Mouse (Mus musculus) T-helper 17 cell (primary cell): ENCODE measurements around the gene Pip5k1c.

Source experiments
- in situ Hi-C, 2 experiments: fragments of 300-600 bp; cut with MboI, MseI; formaldehyde crosslinking; loops; 1 replicate in 1 of 2; 2 replicates in 1 of 2; pipeline ENCODE4 v1.15.1; 2025; ENCODE audit warnings: high pct_unique_total_duplicates in 2 of 2

The Pip5k1c gene

DNA sequence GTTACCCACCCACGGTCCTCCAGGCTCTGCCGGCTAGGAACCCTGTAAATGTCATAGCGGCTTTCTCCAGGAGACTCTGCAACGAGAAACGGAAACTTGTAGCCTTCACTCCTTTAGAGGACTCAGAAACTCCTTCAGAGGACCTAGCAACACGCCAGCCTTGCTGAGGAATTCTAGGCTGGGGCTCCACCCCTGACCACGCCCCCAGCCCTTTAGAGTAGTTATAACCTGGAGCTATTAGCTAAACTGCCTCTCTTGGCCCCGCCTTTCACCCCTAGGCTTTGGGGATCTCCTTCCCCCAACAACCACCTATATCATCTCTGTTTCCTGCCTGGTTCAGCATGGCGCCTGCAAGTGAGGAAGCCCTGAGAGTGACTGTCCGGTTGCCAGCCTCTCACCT is 13.3 kb upstream of the Pip5k1c start:
- in situ Hi-C loops, result no loop called here

DNA sequence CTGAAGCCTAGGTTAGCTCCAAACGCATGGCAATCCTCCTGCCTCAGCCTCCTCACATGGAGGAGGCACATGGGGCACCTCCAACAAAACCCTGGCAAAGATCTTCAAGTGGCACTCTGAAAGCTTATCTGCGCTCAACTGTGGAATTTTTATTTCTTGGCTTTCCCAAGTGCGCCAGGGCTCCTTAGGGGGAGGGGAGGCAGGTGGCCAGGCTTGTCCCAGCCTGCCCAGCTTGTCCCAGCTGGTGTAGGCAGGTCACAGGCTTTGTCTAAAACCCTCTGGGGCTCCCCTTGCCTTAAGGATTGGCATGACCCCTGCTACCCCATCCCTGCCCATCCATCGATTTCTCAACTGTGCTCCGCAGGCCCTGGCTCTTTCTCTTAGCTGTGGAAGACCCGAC is 8.6 kb upstream of the Pip5k1c start:
- in situ Hi-C loops, result loop anchor here (10.0 kb wide), 1 partner anchor 61 kb away; the partner anchor contains the start of gene Gipc3 (in 2 of the 2)

DNA sequence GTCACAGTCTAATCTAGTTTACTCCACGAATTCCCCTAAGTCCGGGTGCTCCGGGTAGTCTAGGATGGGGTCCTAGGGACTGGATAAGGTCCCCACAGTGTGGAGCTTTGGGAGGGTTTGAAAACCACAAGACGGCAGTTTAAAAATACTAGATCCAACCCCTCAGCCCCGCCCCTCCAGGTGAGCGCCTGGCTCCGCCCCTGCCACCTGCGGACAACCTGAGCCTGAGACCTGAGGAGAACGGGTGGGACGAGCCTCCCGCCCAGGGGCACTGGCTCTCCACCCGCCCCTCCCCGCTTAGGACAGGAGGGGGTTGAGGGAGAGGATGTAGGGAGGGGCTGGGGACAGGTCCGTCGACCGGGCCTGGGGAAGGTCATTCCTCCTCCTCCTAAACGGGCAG is 8.0 kb upstream of the Pip5k1c start:
- in situ Hi-C loops, result loop anchor here (5.0 to 10.0 kb wide), 2 partner anchors 38 to 60 kb away; partner anchors contain the start of genes Gipc3 (in 2 of the 2) and Cactin (in 1 of the 2)

DNA sequence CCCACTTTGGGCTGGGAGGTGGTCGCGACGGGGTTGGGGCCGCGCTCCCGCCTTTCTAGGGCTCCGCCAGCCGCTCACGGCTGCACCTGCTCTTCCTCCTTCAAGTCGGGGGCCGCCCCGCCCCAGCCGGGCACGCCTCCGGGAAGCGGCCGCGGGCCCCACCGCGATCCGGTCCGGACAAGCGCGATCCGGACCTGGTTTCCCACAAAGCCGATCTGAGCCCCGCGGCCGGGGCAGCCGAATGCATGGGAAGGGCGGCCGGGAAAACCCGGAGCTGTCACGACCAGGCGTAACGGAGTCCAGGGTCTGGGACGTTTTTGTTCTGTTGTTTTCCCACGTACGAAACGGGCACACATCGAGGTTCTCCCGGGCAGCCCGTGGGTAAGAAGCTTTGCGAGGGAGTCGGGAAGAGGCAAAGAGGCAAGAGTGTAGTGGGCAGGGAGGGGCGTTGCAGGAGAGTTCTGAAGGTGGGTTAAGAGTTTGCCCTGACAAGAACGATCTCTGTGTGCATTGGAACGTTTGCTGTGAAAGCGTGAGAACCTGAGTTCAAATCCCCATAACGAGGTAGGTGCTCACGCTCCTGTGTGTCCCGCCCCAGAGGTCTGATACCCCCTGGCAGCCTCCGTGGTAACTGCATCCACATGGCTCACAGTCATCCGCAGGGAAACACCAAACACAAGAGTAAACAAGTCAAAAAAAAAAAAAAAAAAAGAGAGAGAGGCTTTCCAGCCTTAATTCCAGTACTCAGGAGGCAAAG is 6.9 kb upstream of the Pip5k1c start:
- in situ Hi-C loops, result loop anchor here (5.0 to 10.0 kb wide), 2 partner anchors 36 to 59 kb away; partner anchors contain the start of genes Gipc3 (in 2 of the 2) and Cactin (in 1 of the 2)

DNA sequence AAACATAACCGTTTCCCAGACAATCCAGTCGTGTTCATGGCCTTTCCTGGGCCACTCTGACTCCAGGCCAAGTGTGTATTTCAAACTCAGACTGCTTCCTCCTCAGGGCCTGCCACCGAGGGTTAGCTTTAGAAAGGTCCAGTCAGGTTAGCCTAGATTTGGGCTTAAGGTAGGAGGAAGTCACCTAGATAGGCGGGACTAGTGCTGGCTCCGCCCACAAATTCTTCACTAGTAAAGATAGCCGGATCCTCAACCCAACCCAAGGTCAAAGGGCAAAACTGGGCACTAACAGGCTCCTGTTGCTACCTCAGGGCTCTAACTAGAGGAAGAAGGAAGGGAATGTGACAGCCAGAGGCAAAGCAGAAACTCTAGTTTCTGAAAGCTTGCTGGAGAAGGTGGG is 6.2 kb upstream of the Pip5k1c start:
- in situ Hi-C loops, result loop anchor here (5.0 to 10.0 kb wide), 2 partner anchors 36 to 58 kb away; partner anchors contain the start of genes Gipc3 (in 2 of the 2) and Cactin (in 1 of the 2)

DNA sequence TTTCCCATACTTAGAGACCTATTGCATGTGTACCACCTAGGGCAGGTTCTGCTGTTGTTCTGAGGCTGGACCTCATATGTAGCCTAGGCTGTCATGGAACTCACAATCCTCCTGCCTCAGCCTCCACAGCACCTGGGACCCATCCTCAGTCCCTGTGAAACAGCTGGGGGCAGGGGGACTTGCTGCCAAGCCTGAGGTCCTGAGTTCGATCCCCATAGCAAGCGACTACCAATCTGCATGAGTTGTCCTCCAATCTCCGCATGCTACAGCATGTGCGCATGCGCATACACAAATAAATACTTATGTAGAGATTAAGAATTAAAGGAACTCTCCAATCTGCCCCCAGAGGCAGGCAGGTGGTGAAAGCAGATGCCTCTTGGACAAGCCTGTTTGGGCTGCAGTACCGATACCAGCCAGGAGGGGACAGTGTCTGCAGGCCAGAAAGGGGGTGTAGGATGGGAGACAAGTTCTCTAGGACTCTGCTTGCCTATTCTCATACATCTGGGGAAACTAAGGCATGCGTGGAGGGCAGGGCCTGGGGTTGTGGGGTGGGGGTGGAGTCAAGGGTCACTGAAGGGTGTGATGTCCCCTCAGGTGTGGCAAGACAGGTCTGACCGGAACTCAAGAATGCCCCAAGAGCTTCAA is 5.1 kb upstream of the Pip5k1c start:
- in situ Hi-C loops, result loop anchor here (5.0 to 10.0 kb wide), 2 partner anchors 35 to 57 kb away; partner anchors contain the start of genes Gipc3 (in 2 of the 2) and Cactin (in 1 of the 2)

DNA sequence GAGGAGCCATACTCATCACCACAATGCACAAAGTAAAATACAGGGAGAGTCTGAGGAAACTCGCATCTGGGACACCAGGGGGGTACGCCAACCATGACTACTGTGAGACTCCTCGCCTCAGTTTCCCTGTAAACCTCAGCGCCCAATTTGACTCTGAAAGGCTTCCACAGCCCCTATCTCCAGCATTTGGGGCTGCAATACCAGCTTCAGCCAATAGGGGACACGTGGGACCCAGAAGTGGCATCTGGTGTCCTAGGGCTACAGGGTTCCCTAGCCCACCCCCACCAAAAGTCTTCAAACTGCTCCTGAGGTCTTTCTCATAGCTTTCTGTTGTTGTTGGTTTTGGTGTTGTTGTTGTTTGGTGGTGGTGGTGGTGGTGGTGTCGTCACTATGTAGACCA is 4.2 kb upstream of the Pip5k1c start:
- in situ Hi-C loops, result loop anchor here (5.0 to 10.0 kb wide), 2 partner anchors 34 to 56 kb away; partner anchors contain the start of genes Gipc3 (in 2 of the 2) and Cactin (in 1 of the 2)

DNA sequence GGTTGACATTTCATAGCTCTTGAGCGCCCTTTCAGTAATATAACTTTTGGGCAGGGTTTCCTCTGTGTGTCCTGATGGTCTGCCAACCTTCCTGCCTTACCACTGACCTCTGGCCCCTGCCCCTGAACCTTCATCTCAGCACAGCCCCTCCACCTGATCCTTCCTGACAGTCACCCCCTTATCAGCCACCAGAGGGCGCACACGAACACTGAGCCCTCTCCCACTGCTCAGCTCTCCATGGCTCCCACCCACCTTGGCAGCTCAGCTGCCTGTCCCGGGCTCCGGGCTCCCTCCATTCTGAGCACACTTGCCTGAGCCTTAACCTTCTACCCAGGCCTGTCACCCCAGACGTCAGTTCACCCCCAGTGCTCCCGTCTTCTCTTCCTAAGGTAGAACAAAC is 3.5 kb upstream of the Pip5k1c start:
- in situ Hi-C loops, result loop anchor here (5.0 to 10.0 kb wide), 2 partner anchors 33 to 56 kb away; partner anchors contain the start of genes Gipc3 (in 2 of the 2) and Cactin (in 1 of the 2)

DNA sequence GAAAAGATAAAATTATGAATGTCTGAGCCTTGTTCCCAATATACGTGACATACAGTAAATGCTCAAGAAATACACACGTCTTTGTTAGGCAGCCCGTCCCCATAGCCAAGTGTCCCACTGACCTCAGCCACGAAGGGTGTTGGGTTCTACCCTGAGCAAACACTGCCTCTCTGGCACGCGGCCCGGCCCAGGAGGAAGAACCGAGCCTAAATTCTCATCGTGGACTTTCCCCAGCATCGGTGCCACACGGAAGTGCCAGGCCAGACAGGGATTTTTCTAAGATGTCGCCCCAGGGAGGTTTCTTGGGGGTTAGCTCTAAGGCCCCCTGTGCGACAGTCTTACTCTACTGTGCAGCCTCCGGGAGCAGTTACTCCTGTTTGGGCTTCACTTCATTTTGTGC is 3.0 kb upstream of the Pip5k1c start:
- in situ Hi-C loops, result loop anchor here (5.0 to 10.0 kb wide), 3 partner anchors 32 to 257 kb away; partner anchors contain the start of genes Gipc3 (in 2 of the 2), Cactin (in 1 of the 2) and Gna11 (in 1 of the 2)

DNA sequence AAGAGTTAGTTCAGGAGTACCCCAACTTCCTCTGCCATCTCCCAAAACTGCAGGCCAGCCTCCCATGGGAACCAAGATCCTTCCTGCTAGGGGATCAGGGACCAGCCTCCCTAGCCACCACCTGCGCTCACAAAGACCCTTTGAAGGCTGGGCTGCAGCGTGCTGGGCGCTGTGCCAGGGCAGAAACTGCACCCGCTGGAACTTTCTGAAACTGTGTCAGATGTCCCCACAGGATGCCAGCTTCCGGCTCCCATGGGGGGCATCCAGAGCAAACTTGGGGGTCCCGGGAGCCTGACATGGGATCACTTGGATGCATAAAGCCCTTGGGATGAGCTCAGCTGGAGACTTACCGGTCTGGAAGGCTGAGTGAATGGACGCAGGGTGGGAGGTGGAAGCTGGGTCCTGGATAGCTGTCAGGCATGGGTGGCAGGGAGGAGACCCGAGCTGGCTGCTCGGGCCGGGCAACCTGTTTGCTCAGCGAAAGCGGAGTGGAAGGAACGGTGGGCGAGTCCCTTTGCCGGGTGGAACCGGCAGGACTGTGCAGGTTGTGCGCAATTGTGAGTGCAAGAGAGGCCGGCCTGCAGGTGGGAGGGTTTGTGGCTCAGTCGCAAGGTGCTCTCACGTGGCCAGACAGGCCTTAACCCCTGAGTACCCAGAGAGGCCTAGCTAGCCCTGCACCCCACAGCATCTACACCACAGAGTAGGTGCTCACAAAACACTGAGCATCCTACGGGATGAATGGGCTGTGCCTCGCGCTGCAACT is 1.9 kb upstream of the Pip5k1c start:
- in situ Hi-C loops, result loop anchor here in 1 of 2 experiments (5.0 kb wide), 1 partner anchor 256 kb away; the partner anchor contains the start of gene Gna11

DNA sequence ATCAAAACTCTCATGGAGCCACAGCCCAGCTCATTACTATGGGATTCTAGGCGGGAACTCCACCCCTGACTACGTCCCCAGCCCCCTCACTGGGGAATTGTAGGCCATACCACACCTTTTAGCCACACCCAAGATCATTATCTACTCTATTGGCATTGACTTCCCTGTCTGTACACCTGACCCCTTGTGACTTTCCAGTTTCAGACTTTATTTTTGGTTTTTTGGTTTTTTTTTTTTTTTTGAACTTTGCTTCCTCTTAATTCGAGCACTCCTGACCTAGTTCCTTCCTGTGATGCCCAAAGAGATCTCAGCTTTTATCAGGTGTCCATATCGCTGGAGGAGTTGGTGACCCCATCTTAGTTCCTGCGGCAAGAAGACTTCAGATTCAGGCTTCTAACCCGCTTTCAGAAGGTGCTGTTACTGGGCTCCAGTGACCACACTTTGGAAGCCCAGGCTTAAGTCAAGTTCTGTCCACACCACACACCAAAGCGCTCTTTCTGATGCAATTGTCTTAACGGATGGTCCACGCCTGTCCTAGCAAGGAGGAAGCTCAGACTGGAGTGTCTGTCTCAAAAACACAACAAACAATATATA is 1.2 kb upstream of the Pip5k1c start, which contains the start of gene Tjp3:
Gene Tjp3, minus strand, starts transcription at position 71 of the 594 bp plus-strand sequence.
- in situ Hi-C loops, result loop anchor here in 1 of 2 experiments (5.0 kb wide), 1 partner anchor 256 kb away; the partner anchor contains the start of gene Gna11

DNA sequence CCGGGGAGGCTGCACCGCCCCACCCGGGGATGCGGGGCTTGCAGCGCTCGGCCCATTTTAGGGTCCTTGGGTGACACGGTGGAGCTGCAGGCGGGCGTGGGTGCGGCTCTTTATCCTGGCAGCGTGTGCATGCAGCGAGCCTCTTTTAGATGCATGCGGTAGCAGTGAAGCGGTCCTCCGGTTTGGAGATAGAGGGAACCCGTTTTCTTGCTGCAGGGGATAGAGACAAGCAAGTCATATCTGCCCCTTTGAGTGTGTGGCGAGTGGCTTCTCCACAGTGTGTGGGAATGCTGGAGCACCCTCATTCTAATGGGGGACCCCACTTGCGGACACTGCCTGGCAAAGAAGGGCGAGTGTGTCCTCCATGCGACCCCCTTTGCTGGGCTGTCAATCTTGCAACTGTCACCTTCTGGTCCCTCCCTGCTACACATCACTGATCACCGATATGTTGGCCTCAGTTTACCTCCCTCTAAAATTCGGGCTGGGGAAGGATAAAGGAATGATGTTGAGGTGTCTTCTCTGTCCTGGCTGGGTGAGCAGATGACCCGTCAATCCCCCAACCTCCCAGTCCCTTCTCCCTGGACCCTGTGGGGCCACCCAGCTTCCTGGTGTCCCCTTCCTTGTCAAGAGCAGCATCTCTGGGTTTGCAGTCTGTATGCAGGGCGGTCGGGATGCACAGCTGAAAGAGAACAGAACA is 719 bp downstream of the Pip5k1c start:
- in situ Hi-C loops, result loop anchor here in 1 of 2 experiments (5.0 kb wide), 1 partner anchor 254 kb away; the partner anchor contains the start of gene Gna11

DNA sequence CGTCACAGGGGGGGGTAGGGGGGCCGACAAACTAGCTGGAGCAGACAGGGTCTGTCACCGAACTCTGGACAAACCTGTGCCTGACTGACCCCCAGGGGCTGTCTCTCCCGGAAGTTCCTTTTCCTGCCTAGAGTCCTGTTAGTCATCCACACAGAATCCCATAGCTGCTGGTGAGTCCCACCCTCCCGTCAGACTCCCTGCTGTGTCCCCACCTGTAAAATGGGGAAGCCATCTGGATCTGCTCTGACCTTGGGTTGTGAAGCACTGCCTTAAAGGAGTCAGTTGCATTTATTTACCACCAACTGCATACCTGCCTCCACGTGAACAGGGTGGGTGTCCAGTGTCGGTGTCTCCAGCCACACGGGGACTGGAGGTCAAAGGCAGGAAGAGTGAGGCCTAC is 1.7 kb downstream of the Pip5k1c start:
- in situ Hi-C loops, result loop anchor here in 1 of 2 experiments (5.0 kb wide), 1 partner anchor 253 kb away; the partner anchor contains the start of gene Gna11

DNA sequence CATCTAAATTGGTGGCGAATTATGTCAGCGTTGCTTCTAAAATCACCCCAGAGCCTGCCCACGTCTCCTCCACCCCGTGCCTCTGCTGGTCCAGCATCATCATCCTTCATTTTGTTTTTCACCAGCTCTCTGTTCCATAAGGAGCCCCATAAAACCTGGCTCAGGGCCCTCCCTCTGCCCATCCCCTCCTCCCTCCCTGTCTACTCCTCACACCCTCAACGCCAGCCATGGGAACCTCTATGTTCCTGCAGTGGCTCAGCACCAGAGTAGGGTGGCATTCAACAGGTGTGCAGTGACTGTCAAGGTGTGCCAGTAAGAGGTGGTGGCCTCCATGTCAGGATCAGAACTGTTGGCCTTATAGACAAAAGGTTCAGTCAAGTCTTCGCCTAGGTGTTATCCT is 2.4 kb downstream of the Pip5k1c start:
- in situ Hi-C loops, result no loop called here

DNA sequence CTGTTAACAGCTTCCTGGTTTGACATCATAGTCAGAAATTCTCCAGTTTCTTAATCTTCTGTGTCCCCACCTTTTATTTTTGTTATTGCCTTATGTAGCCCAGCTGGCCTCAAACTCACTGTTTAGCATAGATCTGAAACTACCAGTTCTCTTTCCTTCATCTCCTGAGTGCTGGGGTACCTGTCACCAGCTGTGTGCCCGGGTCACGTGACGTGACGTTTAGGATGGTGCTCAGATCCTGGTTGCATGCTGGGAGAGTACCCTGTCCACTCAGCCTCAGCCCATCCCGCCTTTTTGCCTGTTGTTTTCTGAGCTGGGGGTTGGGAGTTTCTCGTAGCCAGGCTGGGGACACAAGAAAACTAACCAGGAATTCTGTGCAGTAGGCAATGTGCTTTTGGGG is 4.5 kb downstream of the Pip5k1c start:
- in situ Hi-C loops, result no loop called here

DNA sequence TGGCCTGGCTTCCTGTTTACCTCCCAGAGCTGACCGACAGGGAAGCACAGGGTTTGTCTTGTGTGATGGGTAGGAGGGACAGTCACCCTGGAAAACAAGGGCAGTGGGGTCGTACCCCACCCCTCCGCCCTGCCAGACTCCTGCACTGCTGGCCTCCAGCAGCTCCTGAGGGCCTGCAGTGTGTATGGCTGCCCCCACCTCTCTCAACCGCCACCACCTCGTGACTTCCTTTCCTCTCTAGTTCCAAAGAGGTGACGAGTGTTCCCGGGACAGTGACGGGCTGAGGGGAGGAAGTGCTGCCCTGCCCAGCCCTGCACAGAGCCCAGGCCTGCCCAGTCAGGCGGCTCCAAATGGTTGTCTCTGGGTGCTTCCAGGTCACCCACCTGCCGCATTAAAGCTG is 5.1 kb downstream of the Pip5k1c start:
- in situ Hi-C loops, result no loop called here

DNA sequence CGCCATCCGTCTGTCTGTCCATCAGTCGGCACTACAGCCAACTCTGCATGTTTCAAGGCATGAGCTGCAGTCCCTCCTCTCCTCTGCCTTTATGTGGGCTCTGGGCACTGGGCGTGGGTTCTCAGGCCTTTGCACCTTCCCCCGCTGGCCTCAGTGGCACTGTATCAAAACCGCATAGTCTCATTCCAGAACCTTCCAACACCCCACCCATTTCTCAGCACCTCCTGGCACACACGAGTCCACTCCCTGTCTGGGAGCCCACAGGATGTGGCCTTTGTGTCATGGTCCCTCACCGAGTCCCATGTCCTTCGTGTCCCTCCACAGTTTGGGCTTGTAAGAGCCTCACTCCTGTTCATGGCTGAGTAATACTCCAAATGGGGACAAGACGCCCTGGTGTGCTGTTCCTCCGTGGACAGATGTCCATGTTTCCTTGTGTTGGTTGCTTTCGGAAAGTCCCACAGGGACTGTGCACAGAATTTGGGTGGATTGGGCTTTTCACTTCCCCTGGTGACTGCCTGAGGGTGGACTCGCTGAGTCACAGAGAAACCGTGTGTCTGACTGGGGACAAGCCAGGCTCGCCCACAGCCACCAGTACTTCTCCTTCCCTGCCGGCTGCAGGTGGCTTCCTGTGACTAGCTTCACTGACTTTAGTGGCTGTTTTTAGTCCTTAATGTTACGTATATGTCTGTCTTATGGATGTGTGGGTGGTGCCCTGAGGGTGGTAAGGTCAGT is 5.8 kb downstream of the Pip5k1c start:
- in situ Hi-C loops, result no loop called here

DNA sequence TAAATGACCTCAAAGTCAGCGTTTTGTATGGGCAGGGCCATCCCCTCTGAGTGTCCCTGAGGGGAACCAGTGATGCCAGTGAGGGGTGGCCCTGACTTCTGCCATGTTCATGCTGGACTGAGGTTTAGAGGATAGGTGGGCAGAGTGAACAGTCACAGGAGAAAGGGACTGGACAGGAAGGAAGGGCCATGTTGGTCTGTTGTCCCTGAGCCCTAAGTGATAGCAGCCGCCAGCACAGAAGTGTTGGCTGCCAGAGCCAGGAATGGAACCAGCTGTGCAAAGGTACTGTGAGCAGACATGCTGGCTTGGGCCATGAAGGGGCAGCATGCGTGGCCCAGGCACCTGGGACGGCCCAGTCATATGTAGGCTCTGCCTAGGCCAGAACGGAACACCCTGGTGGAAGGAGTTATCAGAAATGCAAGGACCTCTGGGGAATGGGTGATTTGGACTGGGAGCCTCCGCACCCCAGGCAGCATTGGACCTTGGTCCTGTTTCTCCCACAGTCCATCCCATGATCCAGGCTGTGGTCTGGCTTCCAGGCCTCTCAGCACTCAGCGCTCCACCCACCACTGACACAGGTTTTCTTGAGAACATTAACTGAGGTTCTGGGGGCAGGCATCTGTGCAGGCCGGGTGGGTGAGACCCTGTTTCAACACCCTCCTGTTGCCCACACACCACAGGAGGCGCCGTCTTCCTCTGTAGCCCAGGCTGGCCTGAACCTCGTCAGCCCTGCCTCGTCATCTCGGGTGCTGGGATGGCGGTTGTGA is 7.0 kb downstream of the Pip5k1c start:
- in situ Hi-C loops, result loop anchor here in 1 of 2 experiments (5.0 kb wide), 1 partner anchor 48 kb away; no protein-coding TSS in a partner anchor
